ENCODE assay signal across 23 mouse cellular contexts in genomic region chr7:16674699-16675098, GRCm38 (mm10). TPM values are rescaled to one million over a fixed set of nuclear protein-coding genes. Genes with fewer than 3 reads are reported as not detected.
DNase-seq lines count a peak whose midpoint lies in the region; ATAC-seq and TF ChIP-seq lines count a peak whose summit lies in the region.
"Not testable (repeated sequence)": the region's sequence is repeated elsewhere in the genome, so short reads cannot be mapped to it uniquely, and the experiment has no call there.
"Had no signal": no experiment of that assay in that cellular context is flagged by ENCODE, and none has a peak within 500 bp of the region (broad histone marks: within the 10 kb centered on the region; RNA-seq: fewer than 3 reads in every experiment).

No protein-coding gene starts in this region.

- H3K27ac ChIP-seq in forebrain, postnatal 0 days (ENCODE audit: low read depth, low read length) = not testable (repeated sequence)
- 0 out of 2 replicates have a peak overlapping the region, but pooled peaks have one; percentile 82 for H3K27ac ChIP-seq in heart, embryonic 11.5 days (ENCODE audit: low read depth, low read length)
- H3K27ac ChIP-seq in heart, embryonic 13.5 days (replicated peaks) = peak overlapping the region; percentile 89
- peak overlapping the region; percentile 87 for H3K27ac ChIP-seq in heart, embryonic 15.5 days
- peak overlapping the region; percentile 96 for H3K27ac ChIP-seq in heart, postnatal 0 days (ENCODE audit: low read depth)

- H3K9ac ChIP-seq in forebrain, postnatal 0 days; heart, embryonic 11.5 days (ENCODE audit: low read depth, low read length); heart, embryonic 13.5 days; heart, embryonic 15.5 days; heart, postnatal 0 days (replicated peaks; ENCODE audit: low read depth, low read length): not testable (repeated sequence)

- H3K4me1 ChIP-seq in forebrain, postnatal 0 days (ENCODE audit: insufficient read depth) = not testable (repeated sequence)
- H3K4me1 ChIP-seq in heart, embryonic 11.5 days (ENCODE audit: control insufficient read depth, insufficient read depth, low read length) = peaks cover 11% of the 10 kb centered on the region
- H3K4me1 ChIP-seq in heart, embryonic 13.5 days = peaks cover 31% of the 10 kb centered on the region
- peaks cover 31% of the 10 kb centered on the region for H3K4me1 ChIP-seq in heart, embryonic 15.5 days (replicated peaks)
- H3K4me1 ChIP-seq in heart, postnatal 0 days (ENCODE audit: control insufficient read depth, insufficient read depth) = peaks cover 27% of the 10 kb centered on the region

- H3K36me3 ChIP-seq in forebrain, postnatal 0 days (ENCODE audit: insufficient read depth); heart, embryonic 11.5 days (ENCODE audit: control insufficient read depth, insufficient read depth, low read length); heart, embryonic 13.5 days; heart, embryonic 15.5 days; heart, postnatal 0 days (replicated peaks; ENCODE audit: control insufficient read depth, insufficient read depth, low read length): not testable (repeated sequence)

- not testable (repeated sequence) for TF ChIP-seq CTCF in forebrain, postnatal 0 days (IDR thresholded peaks at IDR 0.05; ENCODE audit: low read depth); heart, postnatal 0 days (IDR thresholded peaks at IDR 0.05; ENCODE audit: low read depth)

- peak; percentile 35 for DNase-seq in brain, adult 2 months (ENCODE audit: low read depth, low spot score)
- not testable (repeated sequence) for DNase-seq in forebrain, postnatal 0 days; heart, postnatal 0 days (ENCODE audit: low spot score)
- DNase-seq in frontal cortex, postnatal 36 days (ENCODE audit: low spot score in 2 of 2) = peak; percentile 4 to 17

- H3K9me3 ChIP-seq in forebrain, postnatal 0 days (ENCODE audit: low read length); heart, embryonic 11.5 days (replicated peaks; ENCODE audit: control insufficient read depth, low read length); heart, embryonic 13.5 days; heart, embryonic 15.5 days (replicated peaks); heart, postnatal 0 days (replicated peaks; ENCODE audit: control insufficient read depth, low read length): not testable (repeated sequence)

- not testable (repeated sequence) for H3K4me3 ChIP-seq in forebrain, postnatal 0 days (ENCODE audit: low read depth, low read length); heart, embryonic 11.5 days (ENCODE audit: low read depth, low read length); heart, embryonic 13.5 days; heart, embryonic 15.5 days; heart, postnatal 0 days (ENCODE audit: low read depth, low read length)

- not testable (repeated sequence) for H3K27me3 ChIP-seq in forebrain, postnatal 0 days (ENCODE audit: insufficient read depth, low read length); heart, embryonic 11.5 days (ENCODE audit: control insufficient read depth, insufficient read depth, low read length); heart, embryonic 13.5 days (replicated peaks); heart, embryonic 15.5 days; heart, postnatal 0 days (ENCODE audit: control insufficient read depth, insufficient read depth, low read length)

- WGBS in forebrain, postnatal 0 days = 60% methylated on average over 5 of the region's 5 CpGs
- WGBS in heart, embryonic 11.5 days (ENCODE audit: insufficient replicate concordance) = 51% methylated on average over 4 of the region's 5 CpGs
- 38% methylated on average over 5 of the region's 5 CpGs for WGBS in heart, embryonic 13.5 days
- 45% methylated on average over 5 of the region's 5 CpGs for WGBS in heart, embryonic 15.5 days
- 47% methylated on average over 3 of the region's 5 CpGs for WGBS in heart, postnatal 0 days

- TF ChIP-seq EP300 in heart, postnatal 0 days (IDR thresholded peaks at IDR 0.05; ENCODE audit: low read depth) = not testable (repeated sequence)

- ATAC-seq in forebrain, postnatal 0 days = peak; percentile 42; the same call in 1 of the 2 replicates
- ATAC-seq in heart, embryonic 11.5 days (replicated peaks; ENCODE audit: insufficient number of reproducible peaks, low FRiP score, low TSS enrichment); heart, embryonic 13.5 days (ENCODE audit: extremely low read depth, insufficient number of reproducible peaks, low FRiP score, low TSS enrichment); heart, embryonic 15.5 days (replicated peaks; ENCODE audit: insufficient number of reproducible peaks, insufficient read depth, low FRiP score, low read depth); heart, postnatal 0 days (ENCODE audit: insufficient read depth, low read depth): not testable (repeated sequence)

- H3K4me2 ChIP-seq in forebrain, postnatal 0 days (ENCODE audit: low read depth); heart, embryonic 11.5 days; heart, embryonic 13.5 days; heart, embryonic 15.5 days; heart, postnatal 0 days (ENCODE audit: low read depth, low read length): not testable (repeated sequence)

RNA-seq across cellular contexts. Expression of gene Ceacam15, which starts 0.8 kb away (rescaled TPM):
- total RNA-seq in forebrain, postnatal 0 days (2014; rRNA removed) = not detected in 2 replicates
- not detected in 2 replicates for polyA plus RNA-seq in forebrain, postnatal 0 days (2015; fragmentation: Nextera tagmentation; extraction: Ambion mirVana)
- 0.11 and 0.21 TPM in 2 replicates for polyA plus RNA-seq in heart, embryonic 11.5 days (2014; fragmentation: Nextera tagmentation; extraction: Ambion mirVana)
- polyA plus RNA-seq in heart, embryonic 13.5 days (2015; fragmentation: Nextera tagmentation; extraction: Ambion mirVana) = 0.48 TPM in 2 replicates
- polyA plus RNA-seq in heart, embryonic 15.5 days (2015; fragmentation: Nextera tagmentation; extraction: Ambion mirVana) = 0.60 and 0.68 TPM in 2 replicates
- 0.19 and 1.6 TPM in 2 replicates for total RNA-seq in heart, postnatal 0 days (2014; rRNA removed; ENCODE audit: low replicate concordance)
- 1.5 and 2.5 TPM in 2 replicates for polyA plus RNA-seq in heart, postnatal 0 days (2015; fragmentation: Nextera tagmentation; extraction: Ambion mirVana)
- total RNA-seq: adrenal gland, adult 18-20 months; adrenal gland, adult 8-10 months; adrenal gland, postnatal 14 days; adrenal gland, postnatal 36 days; CH12.LX; common myeloid progenitor, adult 5-6 weeks had no signal
- polyA plus RNA-seq: brain, embryonic 14.5 days; embryonic facial prominence, embryonic 11.5 days; embryonic facial prominence, embryonic 14.5 days; forebrain, embryonic 11.5 days; forebrain, embryonic 13.5 days; forebrain, embryonic 15.5 days; G1E; Patski had no signal

RNA-seq across cellular contexts. Expression of gene Ceacam9, which starts 47.0 kb away (rescaled TPM):
- total RNA-seq in forebrain, postnatal 0 days (2014; rRNA removed) = not detected in 2 replicates
- polyA plus RNA-seq in forebrain, postnatal 0 days (2015; fragmentation: Nextera tagmentation; extraction: Ambion mirVana) = 0.13 and 0.18 TPM in 2 replicates
- not detected in 2 replicates for polyA plus RNA-seq in heart, embryonic 11.5 days (2014; fragmentation: Nextera tagmentation; extraction: Ambion mirVana)
- not detected in 2 replicates for polyA plus RNA-seq in heart, embryonic 13.5 days (2015; fragmentation: Nextera tagmentation; extraction: Ambion mirVana)
- polyA plus RNA-seq in heart, embryonic 15.5 days (2015; fragmentation: Nextera tagmentation; extraction: Ambion mirVana) = not detected in 2 replicates
- total RNA-seq in heart, postnatal 0 days (2014; rRNA removed; ENCODE audit: low replicate concordance) = not detected in 2 replicates
- not detected in 2 replicates for polyA plus RNA-seq in heart, postnatal 0 days (2015; fragmentation: Nextera tagmentation; extraction: Ambion mirVana)
- total RNA-seq: adrenal gland, adult 18-20 months; adrenal gland, adult 8-10 months; adrenal gland, postnatal 14 days; adrenal gland, postnatal 36 days; CH12.LX; common myeloid progenitor, adult 5-6 weeks had no signal
- polyA plus RNA-seq: activated CD4-positive, CD25-positive, alpha-beta regulatory T cell, adult 4 months; brain, embryonic 14.5 days; CD4-positive, CD25-positive, alpha-beta regulatory T cell, adult 4 months; embryonic facial prominence, embryonic 11.5 days; embryonic facial prominence, embryonic 14.5 days; forebrain, embryonic 11.5 days; forebrain, embryonic 13.5 days; G1E; Patski had no signal

RNA-seq across cellular contexts. Expression of gene Arhgap35, which starts 59.9 kb away (rescaled TPM):
- 133 and 149 TPM in 2 replicates for total RNA-seq in forebrain, postnatal 0 days (2014; rRNA removed)
- polyA plus RNA-seq in forebrain, postnatal 0 days (2015; fragmentation: Nextera tagmentation; extraction: Ambion mirVana) = 20.6 and 27.0 TPM in 2 replicates
- polyA plus RNA-seq in heart, embryonic 11.5 days (2014; fragmentation: Nextera tagmentation; extraction: Ambion mirVana) = 15.9 and 17.2 TPM in 2 replicates
- 13.0 and 13.3 TPM in 2 replicates for polyA plus RNA-seq in heart, embryonic 13.5 days (2015; fragmentation: Nextera tagmentation; extraction: Ambion mirVana)
- polyA plus RNA-seq in heart, embryonic 15.5 days (2015; fragmentation: Nextera tagmentation; extraction: Ambion mirVana) = 12.6 and 15.6 TPM in 2 replicates
- 57.5 and 67.6 TPM in 2 replicates for total RNA-seq in heart, postnatal 0 days (2014; rRNA removed; ENCODE audit: low replicate concordance)
- polyA plus RNA-seq in heart, postnatal 0 days (2015; fragmentation: Nextera tagmentation; extraction: Ambion mirVana) = 9.7 and 10.0 TPM in 2 replicates
